Mouse (Mus musculus) intestine, postnatal 0 days (tissue): ENCODE measurements at regions not wholly inside any gene's neighbourhood (a gene's known extent, or its start where the extent isn't known, plus 50 kb on each side); places are given as distances from the start of the nearest gene placed in this dataset.
"Not testable (repeated sequence)": the region's sequence is repeated elsewhere in the genome, so short reads cannot be mapped to it uniquely, and the experiment has no call there.

Source experiments
- ATAC-seq: fragments of 200-750 bp; cut with Nextera tagmentation; 2 replicates; pipeline ENCODE4 v1.8.0; 2017; ENCODE audit warnings: mild to moderate bottlenecking, moderate TSS enrichment, moderate library complexity
- H3K27ac ChIP-seq: fragments of 300-500 bp; sonication (generic); 2 replicates; pipeline ENCODE4 v1.5.1; 2014; ENCODE audit warnings: mild to moderate bottlenecking, low read depth, low read length, moderate library complexity
- H3K27me3 ChIP-seq: fragments of 300-500 bp; sonication (generic); replicated peaks from 2 replicates; pipeline ENCODE4 v1.6.1; 2014; ENCODE audit warnings: low read length, mixed read lengths; ENCODE audit not compliant: control insufficient read depth, insufficient read depth
- H3K36me3 ChIP-seq: fragments of 300-500 bp; sonication (generic); 2 replicates; pipeline ENCODE4 v1.6.1; 2014; ENCODE audit warnings: mild to moderate bottlenecking, moderate library complexity; ENCODE audit not compliant: control insufficient read depth, insufficient read depth
- H3K4me1 ChIP-seq: fragments of 300-500 bp; sonication (generic); replicated peaks from 2 replicates; pipeline ENCODE4 v1.6.1; 2014; ENCODE audit warnings: antibody characterized with exemption, low read length, mixed read lengths; ENCODE audit not compliant: control insufficient read depth, insufficient read depth
- H3K4me2 ChIP-seq: fragments of 300-500 bp; sonication (generic); replicated peaks from 2 replicates; pipeline ENCODE4 v1.6.1; 2014; ENCODE audit warnings: low read depth, mild to moderate bottlenecking, moderate library complexity
- H3K4me3 ChIP-seq: fragments of 300-500 bp; sonication (generic); 2 replicates; pipeline ENCODE4 v1.5.1; 2014; ENCODE audit warnings: low read depth, low read length
- H3K9ac ChIP-seq: fragments of 300-500 bp; sonication (generic); 2 replicates; pipeline ENCODE4 v1.6.1; 2014; ENCODE audit warnings: mild to moderate bottlenecking, low read depth, low read length
- H3K9me3 ChIP-seq: fragments of 300-500 bp; sonication (generic); 2 replicates; pipeline ENCODE4 v1.6.1; 2016; ENCODE audit warnings: mixed run types; ENCODE audit not compliant: control insufficient read depth
- CTCF ChIP-seq: sonication (generic); IDR thresholded peaks from 2 replicates; pipeline ENCODE4 v1.5.1; 2016; ENCODE audit warnings: low read depth, mild to moderate bottlenecking, control low read depth, antibody characterized with exemption, moderate library complexity
- WGBS: fragments of 180-500 bp; shearing (Covaris S2); extraction: QIAGEN DNeasy Blood & Tissue Kit; methylation state at CpG from one replicate; pipeline ENCODE4 v1.1.7; 2014; 5-methylcytosine and 5-hydroxymethylcytosine counted together

- Histone ChIP-seq H3K27ac (no peak overlapping the region), H3K4me3 (no peak overlapping the region), H3K36me3 (no peaks in the 10 kb centered on the region), H3K9ac (no peak overlapping the region), H3K27me3 (no peaks in the 10 kb centered on the region), H3K4me1 (no peaks in the 10 kb centered on the region), H3K9me3 (no peaks in the 10 kb centered on the region), H3K4me2 (no peak overlapping the region)
- no peak for TF ChIP-seq CTCF
- 8% methylated on average over 8 of the region's 8 CpGs for WGBS
- ATAC-seq, result no peak
These were observed 103.4 kb downstream of the Sox2 start for GRCm38 (mm10) chr3:34753557-34753956.

GRCm38 (mm10) chr3:34754781-34755180 is 104.6 kb downstream of the Sox2 start:
- no peak for ATAC-seq
- 90% methylated on average over 6 of the region's 6 CpGs for WGBS
- no peaks in the 10 kb centered on the region for H3K4me1 ChIP-seq

GRCm38 (mm10) chr3:34755282-34755681 is 105.1 kb downstream of the Sox2 start:
- H3K9me3 ChIP-seq, H3K4me3 ChIP-seq, H3K36me3 ChIP-seq, H3K27ac ChIP-seq, ATAC-seq, H3K27me3 ChIP-seq, H3K9ac ChIP-seq, H3K4me2 ChIP-seq, H3K4me1 ChIP-seq: not testable (repeated sequence)
- WGBS, result 93% methylated on average over 5 of the region's 5 CpGs

More at GRCm38 (mm10) chr3:34754781-34755180, 104.6 kb downstream of the Sox2 start:
- no peak overlapping the region for H3K27ac ChIP-seq
- no peak overlapping the region for H3K4me2 ChIP-seq
- H3K27me3 ChIP-seq, result no peaks in the 10 kb centered on the region
- H3K36me3 ChIP-seq, result no peaks in the 10 kb centered on the region
- H3K9ac ChIP-seq, result no peak overlapping the region
- H3K4me3 ChIP-seq, result no peak overlapping the region
- no peaks in the 10 kb centered on the region for H3K9me3 ChIP-seq
- no peak for TF ChIP-seq CTCF

GRCm38 (mm10) chr3:34756632-34757031 is 106.4 kb downstream of the Sox2 start:
- no peaks in the 10 kb centered on the region for H3K4me1 ChIP-seq
- H3K36me3 ChIP-seq, result no peaks in the 10 kb centered on the region
- H3K27me3 ChIP-seq, result no peaks in the 10 kb centered on the region
- H3K4me3 ChIP-seq, result no peak overlapping the region
- H3K4me2 ChIP-seq, result no peak overlapping the region
- H3K9me3 ChIP-seq, result no peaks in the 10 kb centered on the region
- no peak for TF ChIP-seq CTCF
- H3K9ac ChIP-seq, result no peak overlapping the region
- H3K27ac ChIP-seq, result no peak overlapping the region
- no peak for ATAC-seq
- 20% methylated on average over 7 of the region's 7 CpGs for WGBS

GRCm38 (mm10) chr3:34757130-34757529 is 106.9 kb downstream of the Sox2 start:
- Histone ChIP-seq H3K9ac (no peak overlapping the region), H3K9me3 (no peaks in the 10 kb centered on the region), H3K36me3 (no peaks in the 10 kb centered on the region), H3K27ac (no peak overlapping the region), H3K4me3 (no peak overlapping the region), H3K27me3 (no peaks in the 10 kb centered on the region), H3K4me1 (no peaks in the 10 kb centered on the region), H3K4me2 (no peak overlapping the region)
- ATAC-seq, result no peak
- TF ChIP-seq CTCF, result no peak
- WGBS, result 73% methylated on average over 6 of the region's 6 CpGs

GRCm38 (mm10) chr3:34757813-34758510 is 107.8 kb downstream of the Sox2 start:
- no peak overlapping the region for H3K9ac ChIP-seq
- no peaks in the 10 kb centered on the region for H3K4me1 ChIP-seq
- no peak overlapping the region for H3K27ac ChIP-seq
- no peak overlapping the region for H3K4me3 ChIP-seq
- 25% methylated on average over 13 of the region's 13 CpGs for WGBS
- no peaks in the 10 kb centered on the region for H3K27me3 ChIP-seq
- TF ChIP-seq CTCF, result no peak
- ATAC-seq, result no peak
- H3K36me3 ChIP-seq, result no peaks in the 10 kb centered on the region
- no peaks in the 10 kb centered on the region for H3K9me3 ChIP-seq
- H3K4me2 ChIP-seq, result no peak overlapping the region
